Mouse (Mus musculus) bone marrow macrophage, adult 2 months (primary cell): ENCODE measurements around the gene Catsperz.

Source experiments
- CTCF ChIP-seq: IDR thresholded peaks from 2 replicates; pipeline ENCODE4 v1.5.1; 2012; ENCODE audit warnings: low read depth, mild to moderate bottlenecking, low read length, moderate library complexity
- POLR2A ChIP-seq: IDR thresholded peaks from 2 replicates; pipeline ENCODE4 v1.6.1; 2012; ENCODE audit warnings: mild to moderate bottlenecking, low read depth, low read length, borderline replicate concordance

DNA sequence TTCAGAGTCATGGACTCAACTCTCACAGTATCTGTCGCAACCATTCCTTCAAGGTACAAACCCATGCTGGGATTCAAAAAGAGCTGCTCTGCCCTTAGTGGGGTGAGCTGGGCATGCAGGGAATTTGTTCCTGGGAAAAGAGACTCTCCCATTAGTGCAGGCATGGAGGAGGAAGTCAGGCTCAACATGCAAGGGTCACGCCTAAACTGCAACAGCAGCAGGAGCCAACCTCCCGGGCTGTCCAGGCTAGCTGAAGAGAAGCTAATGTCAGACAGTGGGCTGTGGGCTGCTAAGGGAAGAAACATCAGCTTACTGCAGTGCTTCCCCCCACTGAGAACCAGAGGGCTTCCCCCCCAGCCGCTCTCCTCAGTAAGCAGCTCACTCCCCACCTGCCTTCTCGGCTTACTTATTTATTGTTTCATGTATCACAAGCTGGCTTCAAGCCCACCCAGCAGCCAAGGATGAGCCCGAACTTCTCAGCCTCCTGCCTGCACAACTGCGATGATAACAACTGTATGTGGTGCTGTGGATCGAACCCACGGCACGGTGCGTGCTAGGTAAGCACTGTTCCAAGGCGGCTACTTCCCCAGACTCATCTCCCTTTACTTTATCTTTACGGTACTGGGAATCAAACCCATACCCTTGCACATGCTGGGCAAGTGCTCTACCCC is 47.2 kb upstream of the Catsperz start:
- TF ChIP-seq CTCF (no peak), POLR2A (no peak)
